Mouse (Mus musculus) layer of hippocampus, adult 8-10 months (tissue): ENCODE data around the gene Slc1a3. TPM values are rescaled to one million over a fixed set of nuclear protein-coding genes. Genes with fewer than 3 reads are reported as not detected.

Experiments
- DNase-seq, 2 experiments: peaks; one replicate each; pipeline ENCODE4 v3.0.0; 2022; ENCODE audit warnings: low spot score in 2 of 2
- total RNA-seq, 4 experiments: library from RNA; stranded (reverse); gene quantifications; 2 replicates each; pipeline ENCODE4 v1.2.4; 2022

The Slc1a3 gene
- total RNA-seq, 4 experiments from 2014 or later = 344 to 455 (median 398) TPM

- no peak for DNase-seq
Measured at GRCm38 (mm10) chr15:8614701-8615100, 95.9 kb downstream of the Slc1a3 start.

GRCm38 (mm10) chr15:8605538-8606188, 104.9 kb downstream of the Slc1a3 start:
- no peak for DNase-seq

GRCm38 (mm10) chr15:8602362-8602761, 108.2 kb downstream of the Slc1a3 start:
- no peak for DNase-seq

- DNase-seq = no peak
Measured at GRCm38 (mm10) chr15:8601312-8602146, 109.0 kb downstream of the Slc1a3 start.

- DNase-seq = no peak
Measured at GRCm38 (mm10) chr15:8596375-8596900, 114.1 kb downstream of the Slc1a3 start.

- no peak for DNase-seq
Measured at GRCm38 (mm10) chr15:8595226-8595625, 115.3 kb downstream of the Slc1a3 start.

- peak; percentile 44 to 84 for DNase-seq
Measured at GRCm38 (mm10) chr15:8589503-8590116, 121.0 kb downstream of the Slc1a3 start.

GRCm38 (mm10) chr15:8588065-8588464, 122.5 kb downstream of the Slc1a3 start:
- no peak for DNase-seq

GRCm38 (mm10) chr15:8586822-8587281, 123.7 kb downstream of the Slc1a3 start:
- DNase-seq = no peak

Other genes with a start within 250 kb of the Slc1a3 start
- gene Gm2310, start 190.8 kb downstream of the Slc1a3 start, total RNA-seq = not detected